Mouse (Mus musculus): Measurements from ENCODE around the gene Scn10a. TPM values are rescaled to one million over a fixed set of nuclear protein-coding genes. Genes with fewer than 3 reads are reported as not detected.

The Scn10a gene
- polyA plus RNA-seq, 1 experiment from 2014 or later, result 1.3 TPM

GRCm38 (mm10) chr9:119664109-119664508, 55.0 kb downstream of the Scn10a start:
- Histone ChIP-seq H3K27ac (ENCODE audit: low read depth, low read length) (no peak overlapping the region), H3K27me3 (ENCODE audit: control insufficient read depth, insufficient read depth, low read length) (no peaks in the 10 kb centered on the region; the same call in 1 of the 2 replicates), H3K4me1 (ENCODE audit: control insufficient read depth, insufficient read depth, low read length) (no peaks in the 10 kb centered on the region), H3K36me3 (ENCODE audit: control insufficient read depth, insufficient read depth, low read length) (no peaks in the 10 kb centered on the region), H3K9me3 (replicated peaks; ENCODE audit: control insufficient read depth, low read length) (no peaks in the 10 kb centered on the region), H3K4me3 (ENCODE audit: low read depth, low read length) (no peak overlapping the region), H3K9ac (ENCODE audit: low read depth, low read length) (no peak overlapping the region), H3K4me2 (no peak overlapping the region)
- ATAC-seq (replicated peaks; ENCODE audit: insufficient number of reproducible peaks, low FRiP score, low TSS enrichment), result no peak
- 55% methylated on average over 1 of the region's 1 CpGs for WGBS (ENCODE audit: insufficient replicate concordance)

- H3K4me1 ChIP-seq (ENCODE audit: control insufficient read depth, insufficient read depth, low read length), result no peaks in the 10 kb centered on the region
- no peaks in the 10 kb centered on the region for H3K9me3 ChIP-seq (replicated peaks; ENCODE audit: control insufficient read depth, low read length)
- ATAC-seq (replicated peaks; ENCODE audit: insufficient number of reproducible peaks, low FRiP score, low TSS enrichment), result no peak
- no peaks in the 10 kb centered on the region for H3K36me3 ChIP-seq (ENCODE audit: control insufficient read depth, insufficient read depth, low read length)
- no peak overlapping the region for H3K27ac ChIP-seq (ENCODE audit: low read depth, low read length)
- no peak overlapping the region for H3K9ac ChIP-seq (ENCODE audit: low read depth, low read length)
- no peak overlapping the region for H3K4me3 ChIP-seq (ENCODE audit: low read depth, low read length)
- 24% methylated on average over 6 of the region's 6 CpGs for WGBS (ENCODE audit: insufficient replicate concordance)
- no peaks in the 10 kb centered on the region; the same call in 1 of the 2 replicates for H3K27me3 ChIP-seq (ENCODE audit: control insufficient read depth, insufficient read depth, low read length)
- H3K4me2 ChIP-seq, result no peak overlapping the region
Observed at GRCm38 (mm10) chr9:119656111-119656510, 63.0 kb downstream of the Scn10a start.

- H3K9me3 ChIP-seq (replicated peaks; ENCODE audit: control insufficient read depth, low read length), result no peaks in the 10 kb centered on the region
- H3K27me3 ChIP-seq (ENCODE audit: control insufficient read depth, insufficient read depth, low read length), result no peaks in the 10 kb centered on the region
- H3K27ac ChIP-seq (ENCODE audit: low read depth, low read length), result no peak overlapping the region
- no peak overlapping the region for H3K9ac ChIP-seq (ENCODE audit: low read depth, low read length)
- H3K4me1 ChIP-seq (ENCODE audit: control insufficient read depth, insufficient read depth, low read length), result no peaks in the 10 kb centered on the region
- no peak overlapping the region for H3K4me3 ChIP-seq (ENCODE audit: low read depth, low read length)
- H3K36me3 ChIP-seq (ENCODE audit: control insufficient read depth, insufficient read depth, low read length), result no peaks in the 10 kb centered on the region
- no peak overlapping the region for H3K4me2 ChIP-seq
- ATAC-seq (replicated peaks; ENCODE audit: insufficient number of reproducible peaks, low FRiP score, low TSS enrichment), result no peak
- WGBS (ENCODE audit: insufficient replicate concordance), result 42% methylated on average over 5 of the region's 5 CpGs
Observed at GRCm38 (mm10) chr9:119653758-119654157, 65.4 kb downstream of the Scn10a start.

- no peaks in the 10 kb centered on the region for H3K4me1 ChIP-seq (ENCODE audit: control insufficient read depth, insufficient read depth, low read length)
- 61% methylated on average over 8 of the region's 8 CpGs for WGBS (ENCODE audit: insufficient replicate concordance)
Observed at GRCm38 (mm10) chr9:119646942-119647547, 72.1 kb downstream of the Scn10a start.

GRCm38 (mm10) chr9:119641985-119642384, 77.1 kb downstream of the Scn10a start:
- WGBS (ENCODE audit: insufficient replicate concordance), result 83% methylated on average over 6 of the region's 6 CpGs
- no peak overlapping the region for H3K27ac ChIP-seq (ENCODE audit: low read depth, low read length)
- H3K4me3 ChIP-seq (ENCODE audit: low read depth, low read length), result no peak overlapping the region
- no peaks in the 10 kb centered on the region for H3K27me3 ChIP-seq (ENCODE audit: control insufficient read depth, insufficient read depth, low read length)
- H3K4me2 ChIP-seq, result no peak overlapping the region
- H3K9me3 ChIP-seq (replicated peaks; ENCODE audit: control insufficient read depth, low read length), result no peaks in the 10 kb centered on the region
- H3K9ac ChIP-seq (ENCODE audit: low read depth, low read length), result no peak overlapping the region
- no peaks in the 10 kb centered on the region for H3K4me1 ChIP-seq (ENCODE audit: control insufficient read depth, insufficient read depth, low read length)
- no peaks in the 10 kb centered on the region for H3K36me3 ChIP-seq (ENCODE audit: control insufficient read depth, insufficient read depth, low read length)
- no peak for ATAC-seq (replicated peaks; ENCODE audit: insufficient number of reproducible peaks, low FRiP score, low TSS enrichment)

More at GRCm38 (mm10) chr9:119646942-119647547, 72.1 kb downstream of the Scn10a start:
- Histone ChIP-seq H3K9ac (ENCODE audit: low read depth, low read length) (no peak overlapping the region), H3K36me3 (ENCODE audit: control insufficient read depth, insufficient read depth, low read length) (no peaks in the 10 kb centered on the region), H3K27ac (ENCODE audit: low read depth, low read length) (no peak overlapping the region), H3K9me3 (replicated peaks; ENCODE audit: control insufficient read depth, low read length) (no peaks in the 10 kb centered on the region), H3K27me3 (ENCODE audit: control insufficient read depth, insufficient read depth, low read length) (no peaks in the 10 kb centered on the region), H3K4me3 (ENCODE audit: low read depth, low read length) (no peak overlapping the region), H3K4me2 (no peak overlapping the region)
- no peak for ATAC-seq (replicated peaks; ENCODE audit: insufficient number of reproducible peaks, low FRiP score, low TSS enrichment)

- no peaks in the 10 kb centered on the region for H3K36me3 ChIP-seq (ENCODE audit: control insufficient read depth, insufficient read depth, low read length)
- H3K4me1 ChIP-seq (ENCODE audit: control insufficient read depth, insufficient read depth, low read length), result peaks cover 41% of the 10 kb centered on the region
- no peak overlapping the region for H3K4me2 ChIP-seq
- H3K9ac ChIP-seq (ENCODE audit: low read depth, low read length), result no peak overlapping the region
- 27% methylated on average over 11 of the region's 11 CpGs for WGBS (ENCODE audit: insufficient replicate concordance)
- no peaks in the 10 kb centered on the region for H3K9me3 ChIP-seq (replicated peaks; ENCODE audit: control insufficient read depth, low read length)
- H3K27ac ChIP-seq (ENCODE audit: low read depth, low read length), result peak overlapping the region; percentile 71
- no peak overlapping the region for H3K4me3 ChIP-seq (ENCODE audit: low read depth, low read length)
- ATAC-seq (replicated peaks; ENCODE audit: insufficient number of reproducible peaks, low FRiP score, low TSS enrichment), result no peak
- H3K27me3 ChIP-seq (ENCODE audit: control insufficient read depth, insufficient read depth, low read length), result no peaks in the 10 kb centered on the region
Observed at GRCm38 (mm10) chr9:119634216-119634843, 84.8 kb downstream of the Scn10a start.

- no peak overlapping the region for H3K9ac ChIP-seq (ENCODE audit: low read depth, low read length)
- no peaks in the 10 kb centered on the region for H3K36me3 ChIP-seq (ENCODE audit: control insufficient read depth, insufficient read depth, low read length)
- no peak overlapping the region for H3K4me3 ChIP-seq (ENCODE audit: low read depth, low read length)
- no peaks in the 10 kb centered on the region for H3K27me3 ChIP-seq (ENCODE audit: control insufficient read depth, insufficient read depth, low read length)
- peaks cover 41% of the 10 kb centered on the region for H3K4me1 ChIP-seq (ENCODE audit: control insufficient read depth, insufficient read depth, low read length)
- H3K27ac ChIP-seq (ENCODE audit: low read depth, low read length), result peak overlapping the region; percentile 83
- peak overlapping the region; percentile 37; the same call in 1 of the 2 replicates for H3K4me2 ChIP-seq
- H3K9me3 ChIP-seq (replicated peaks; ENCODE audit: control insufficient read depth, low read length), result no peaks in the 10 kb centered on the region
- no peak for ATAC-seq (replicated peaks; ENCODE audit: insufficient number of reproducible peaks, low FRiP score, low TSS enrichment)
- 79% methylated on average over 5 of the region's 5 CpGs for WGBS (ENCODE audit: insufficient replicate concordance)
Observed at GRCm38 (mm10) chr9:119633475-119633874, 85.6 kb downstream of the Scn10a start.

- Histone ChIP-seq H3K9me3 (replicated peaks; ENCODE audit: control insufficient read depth, low read length) (no peaks in the 10 kb centered on the region), H3K4me3 (ENCODE audit: low read depth, low read length) (no peak overlapping the region), H3K36me3 (ENCODE audit: control insufficient read depth, insufficient read depth, low read length) (no peaks in the 10 kb centered on the region), H3K27me3 (ENCODE audit: control insufficient read depth, insufficient read depth, low read length) (no peaks in the 10 kb centered on the region), H3K9ac (ENCODE audit: low read depth, low read length) (no peak overlapping the region; the same call in 1 of the 2 replicates), H3K27ac (ENCODE audit: low read depth, low read length) (peak overlapping the region; percentile 83), H3K4me1 (ENCODE audit: control insufficient read depth, insufficient read depth, low read length) (peaks cover 41% of the 10 kb centered on the region), H3K4me2 (peak overlapping the region; percentile 37)
- WGBS (ENCODE audit: insufficient replicate concordance), result 27% methylated on average over 12 of the region's 12 CpGs
- peak; percentile 16; the same call in 1 of the 2 replicates for ATAC-seq (replicated peaks; ENCODE audit: insufficient number of reproducible peaks, low FRiP score, low TSS enrichment)
Observed at GRCm38 (mm10) chr9:119632801-119633200, 86.3 kb downstream of the Scn10a start.
